Mouse (Mus musculus) liver, postnatal 0 days (tissue): ENCODE measurements around the gene Clybl.

Experiments used
- CTCF ChIP-seq: sonication (generic); IDR thresholded peaks from 2 replicates; pipeline ENCODE4 v1.5.1; 2016; ENCODE audit warnings: antibody characterized with exemption, low read depth
- EP300 ChIP-seq: IDR thresholded peaks from 2 replicates; pipeline ENCODE4 v1.6.1; 2016; ENCODE audit warnings: antibody characterized with exemption, low read depth, mild to moderate bottlenecking

GRCm38 (mm10) chr14:122401886-122402285, 220.4 kb downstream of the Clybl start:
- TF ChIP-seq CTCF: no peak
- TF ChIP-seq EP300: no peak
